Mouse (Mus musculus) E14TG2a.4 (cell line): Measurements from ENCODE around the gene Cd93.

Source experiments
- CTCF ChIP-seq: conservative IDR thresholded peaks from 2 replicates; pipeline ENCODE4 v1.5.1; 2014; ENCODE audit warnings: low read length
- NANOG ChIP-seq: IDR thresholded peaks from 2 replicates; pipeline ENCODE4 v1.6.1; 2014; ENCODE audit warnings: borderline replicate concordance, low read length, mixed read lengths
- POU5F1 ChIP-seq: IDR thresholded peaks from 2 replicates; pipeline ENCODE4 v1.6.1; 2014; ENCODE audit warnings: low read length, borderline replicate concordance

- no peak for TF ChIP-seq CTCF
- TF ChIP-seq POU5F1 = no peak
- no peak for TF ChIP-seq NANOG
These were observed 48.7 kb upstream of the Cd93 start for GRCm38 (mm10) chr2:148492108-148492507.
